Mouse (Mus musculus) brain, embryonic 14.5 days (tissue): ENCODE measurements around the gene 9130213A22Rik. TPM values are rescaled to one million over a fixed set of nuclear protein-coding genes. Genes with fewer than 3 reads are reported as not detected.
A peak's percentile ranks its signal among the peaks of the same experiment; 100 is the strongest.

ENCODE experiments used
- DNase-seq: peaks from one replicate; pipeline ENCODE4 v3.0.0-alpha.2; 2011; ENCODE audit warnings: low read depth
- CTCF ChIP-seq: fragments of 200-500 bp; IDR thresholded peaks from 2 replicates; pipeline ENCODE4 v1.5.1; 2012; ENCODE audit warnings: inconsistent platforms, mild to moderate bottlenecking, moderate library complexity, borderline replicate concordance; ENCODE audit not compliant: insufficient read depth, insufficient read length; ENCODE audit errors: extremely low read depth
- POLR2A ChIP-seq: fragments of 200-500 bp; IDR thresholded peaks from 2 replicates; pipeline ENCODE4 v1.6.1; 2012; ENCODE audit warnings: mild to moderate bottlenecking, inconsistent platforms, borderline replicate concordance; ENCODE audit not compliant: poor library complexity, insufficient read depth, insufficient read length, severe bottlenecking; ENCODE audit errors: extremely low read depth
- polyA plus RNA-seq: library from polyadenylated mRNA; depleted of rRNA; stranded (reverse); fragments of >200 nt; gene quantifications from 2 replicates; pipeline ENCODE4 v1.2.3, GENCODE M21; 2012

Gene 9130213A22Rik
- polyA plus RNA-seq, 1 experiment, result 0.33 TPM

DNA sequence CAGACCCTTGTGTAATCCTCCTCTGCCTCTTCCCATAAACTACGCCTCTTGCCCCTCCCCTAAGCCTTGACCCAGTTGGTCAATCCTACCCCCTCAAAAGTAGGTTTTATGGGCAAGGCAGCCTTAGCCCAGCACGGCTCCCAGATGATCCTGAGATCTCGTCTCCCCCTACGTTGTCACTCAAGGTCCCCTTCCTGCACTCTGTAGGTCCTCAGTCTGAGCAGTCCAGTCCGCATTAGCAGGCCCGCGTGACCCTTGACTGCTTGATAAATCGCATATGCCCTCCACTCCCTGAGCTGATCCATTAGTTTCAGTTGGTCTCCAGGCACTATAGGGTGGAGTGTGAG lies 12.2 kb upstream of the 9130213A22Rik start:
- DNase-seq, result no peak
- TF ChIP-seq POLR2A (no peak), CTCF (no peak)

DNA sequence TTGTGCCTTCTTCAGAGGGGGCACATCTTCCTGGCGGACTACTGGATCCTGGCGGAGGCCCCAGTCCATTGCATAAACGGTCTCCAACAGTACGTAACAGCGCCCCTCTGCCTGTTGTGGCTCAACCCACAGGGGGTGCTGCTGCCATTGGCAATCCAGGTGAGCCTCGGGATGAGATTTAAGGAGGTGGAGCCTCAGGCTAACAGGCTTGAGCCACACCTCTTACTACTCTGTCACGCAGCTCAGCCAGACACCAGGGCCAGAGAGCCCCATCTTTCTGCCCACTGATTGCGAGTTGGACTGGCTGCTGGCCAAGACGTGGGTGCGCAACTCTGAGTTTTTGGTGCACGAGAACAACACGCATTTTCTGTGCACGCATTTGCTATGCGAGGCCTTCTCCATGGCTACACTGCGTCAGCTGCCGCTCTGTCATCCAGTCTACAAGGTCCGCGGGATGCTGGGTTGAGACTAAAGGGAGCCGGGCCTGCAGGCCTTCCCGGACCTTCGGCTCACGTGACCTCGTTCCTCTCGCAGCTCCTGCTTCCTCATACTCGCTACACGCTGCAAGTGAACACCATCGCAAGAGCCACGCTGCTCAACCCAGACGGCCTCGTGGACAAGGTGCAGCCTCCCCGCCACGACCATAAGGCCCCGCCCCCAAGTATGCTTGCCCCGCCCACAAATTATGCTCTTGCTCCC lies 11.7 kb upstream of the 9130213A22Rik start:
- peak; percentile 68 for DNase-seq

DNA sequence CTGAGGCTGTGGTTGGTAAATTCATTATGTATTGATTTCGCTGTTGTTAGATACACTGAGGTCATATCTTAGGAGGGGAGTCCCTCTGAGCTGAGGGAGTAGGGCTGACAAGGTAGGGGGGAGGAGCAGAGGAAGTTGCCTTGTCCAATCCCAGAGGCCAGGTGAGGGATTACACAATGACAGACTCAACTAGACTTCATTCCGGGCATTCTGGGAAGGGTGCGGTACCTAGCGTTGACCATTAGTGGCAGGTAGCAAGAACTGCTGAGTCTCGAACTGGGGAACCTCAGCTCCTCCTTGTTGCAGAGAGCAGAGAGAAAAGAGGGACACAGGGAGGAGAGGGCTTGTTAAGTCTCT lies 11.2 kb upstream of the 9130213A22Rik start:
- no peak for DNase-seq
- TF ChIP-seq POLR2A (no peak), CTCF (no peak)

More for the DNA sequence above, 11.7 kb upstream of the 9130213A22Rik start:
- TF ChIP-seq CTCF (peak; percentile 50; the same call in 1 of the 2 replicates), POLR2A (no peak)

DNA sequence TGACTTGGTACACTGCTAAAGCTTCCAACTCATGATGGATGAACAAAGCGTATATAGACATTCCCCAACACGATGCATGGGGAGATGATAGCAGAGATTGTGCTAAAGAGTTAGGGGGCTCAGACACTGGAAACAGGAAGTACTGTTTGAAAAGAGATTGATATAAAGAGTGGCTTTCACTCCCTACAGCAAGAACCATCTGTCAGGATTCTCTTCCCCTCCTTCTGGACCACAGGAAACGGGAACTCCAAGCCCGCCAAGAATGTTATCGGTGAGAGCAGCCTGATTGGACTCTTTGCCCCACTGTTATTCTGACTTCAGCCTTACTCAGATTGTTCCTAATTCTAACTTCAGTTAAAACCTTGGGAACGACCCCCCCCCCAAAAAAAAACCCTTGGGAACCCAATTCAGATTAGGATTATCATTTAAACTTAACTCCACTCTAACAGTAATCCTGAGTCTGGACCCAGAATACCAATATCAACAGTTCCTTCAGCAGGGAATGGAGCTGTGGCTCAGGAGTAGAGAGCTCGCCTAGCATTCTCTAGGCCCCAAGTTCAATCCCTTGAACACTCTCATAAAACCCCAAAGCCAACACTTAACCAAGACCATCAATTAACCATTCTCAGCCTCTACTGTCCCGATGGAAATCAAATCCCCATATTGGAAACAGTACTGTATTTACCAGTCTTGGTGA lies 6.2 kb upstream of the 9130213A22Rik start:
- no peak for TF ChIP-seq CTCF
- no peak for TF ChIP-seq POLR2A
- no peak for DNase-seq

- no peak for DNase-seq
- TF ChIP-seq POLR2A, result no peak
- TF ChIP-seq CTCF, result no peak
These were observed 4.3 kb upstream of the 9130213A22Rik start for GRCm38 (mm10) chr11:69126706-69127095.

- peak; percentile 20 for DNase-seq
- TF ChIP-seq CTCF (no peak), POLR2A (no peak)
These were observed 3.7 kb upstream of the 9130213A22Rik start for GRCm38 (mm10) chr11:69125919-69126705.

GRCm38 (mm10) chr11:69125852-69125918 lies 3.3 kb upstream of the 9130213A22Rik start, which contains the start of gene Aloxe3:
Gene Aloxe3, plus strand, starts transcription at chr11:69125896.
- no peak for TF ChIP-seq POLR2A
- TF ChIP-seq CTCF, result no peak
- DNase-seq, result no peak

GRCm38 (mm10) chr11:69125041-69125851 lies 2.9 kb upstream of the 9130213A22Rik start:
- peak; percentile 94 for DNase-seq
- TF ChIP-seq POLR2A, result no peak
- TF ChIP-seq CTCF, result peak; percentile 51; the same call in 1 of the 2 replicates

DNA sequence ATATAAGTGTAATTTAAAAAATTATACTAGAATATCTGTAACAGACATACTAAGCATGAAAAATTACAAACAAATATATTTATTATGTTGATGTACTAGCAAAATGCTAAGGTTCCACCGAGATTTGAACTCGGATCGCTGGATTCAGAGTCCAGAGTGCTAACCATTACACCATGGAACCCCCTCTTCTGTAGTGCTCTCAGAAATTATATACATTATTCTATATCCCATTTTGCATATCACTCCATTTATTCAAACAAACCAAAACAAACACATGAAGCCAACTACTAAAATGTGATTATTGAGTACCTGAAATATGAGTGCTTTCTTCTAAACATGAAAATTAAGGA lies 2.1 kb upstream of the 9130213A22Rik start:
- no peak for TF ChIP-seq CTCF
- no peak for TF ChIP-seq POLR2A
- peak; percentile 89 for DNase-seq

- DNase-seq, result peak; percentile 95
- no peak for TF ChIP-seq POLR2A
- TF ChIP-seq CTCF, result no peak
These were observed 1.5 kb upstream of the 9130213A22Rik start for GRCm38 (mm10) chr11:69123693-69124497.

GRCm38 (mm10) chr11:69123056-69123692 lies 785 bp upstream of the 9130213A22Rik start:
- TF ChIP-seq POLR2A (no peak), CTCF (no peak)
- DNase-seq, result peak; percentile 91
